Mouse (Mus musculus): Measurements from ENCODE around the gene Abca7. TPM values are rescaled to one million over a fixed set of nuclear protein-coding genes. Genes with fewer than 3 reads are reported as not detected.

Gene Abca7
- polyA plus RNA-seq, 1 experiment from 2014 or later: 3.1 TPM

- Histone ChIP-seq H3K27ac (ENCODE audit: low read depth) (peak overlapping the region; percentile 34; the same call in 1 of the 2 replicates), H3K4me3 (ENCODE audit: low read depth, low read length) (peak overlapping the region; percentile 69; the same call in 1 of the 2 replicates), H3K36me3 (replicated peaks; ENCODE audit: insufficient read depth, low read length) (peaks cover 22% of the 10 kb centered on the region), H3K27me3 (ENCODE audit: insufficient read depth, low read length) (no peaks in the 10 kb centered on the region), H3K4me2 (ENCODE audit: low read depth, low read length) (peak overlapping the region; percentile 89), H3K9ac (replicated peaks) (no peak overlapping the region), H3K9me3 (ENCODE audit: low read length) (no peaks in the 10 kb centered on the region), H3K4me1 (ENCODE audit: insufficient read depth) (peaks cover 23% of the 10 kb centered on the region)
- DNase-seq (no peak), ATAC-seq (no peak)
- TF ChIP-seq CTCF (IDR thresholded peaks at IDR 0.05; ENCODE audit: low read depth) (no peak), EP300 (IDR thresholded peaks at IDR 0.05; ENCODE audit: low read depth) (no peak)
- 50% methylated on average over 1 of the region's 1 CpGs for WGBS (ENCODE audit: insufficient replicate concordance)
Measured at GRCm38 (mm10) chr10:79995636-79996035, 658 bp upstream of the Abca7 start.

GRCm38 (mm10) chr10:79997034-79997760 lies 903 bp downstream of the Abca7 start:
- no peaks in the 10 kb centered on the region for H3K9me3 ChIP-seq (ENCODE audit: low read length)
- peaks cover 24% of the 10 kb centered on the region for H3K36me3 ChIP-seq (replicated peaks; ENCODE audit: insufficient read depth, low read length)
- H3K4me2 ChIP-seq (ENCODE audit: low read depth, low read length): peak overlapping the region; percentile 89
- TF ChIP-seq EP300 (IDR thresholded peaks at IDR 0.05; ENCODE audit: low read depth) (no peak), CTCF (IDR thresholded peaks at IDR 0.05; ENCODE audit: low read depth) (no peak)
- H3K9ac ChIP-seq (replicated peaks): peak overlapping the region; percentile 77
- H3K27me3 ChIP-seq (ENCODE audit: insufficient read depth, low read length): no peaks in the 10 kb centered on the region
- peaks cover 23% of the 10 kb centered on the region for H3K4me1 ChIP-seq (ENCODE audit: insufficient read depth)
- DNase-seq: peak; percentile 83
- peak overlapping the region; percentile 69 for H3K4me3 ChIP-seq (ENCODE audit: low read depth, low read length)
- WGBS (ENCODE audit: insufficient replicate concordance): 2% methylated on average over 35 of the region's 35 CpGs
- peak overlapping the region; percentile 79 for H3K27ac ChIP-seq (ENCODE audit: low read depth)
- peak; percentile 77 for ATAC-seq

- TF ChIP-seq EP300 (IDR thresholded peaks at IDR 0.05; ENCODE audit: low read depth) (no peak), CTCF (IDR thresholded peaks at IDR 0.05; ENCODE audit: low read depth) (no peak)
- Histone ChIP-seq H3K9ac (replicated peaks) (peak overlapping the region; percentile 77), H3K4me2 (ENCODE audit: low read depth, low read length) (peak overlapping the region; percentile 89), H3K27me3 (ENCODE audit: insufficient read depth, low read length) (no peaks in the 10 kb centered on the region), H3K4me1 (ENCODE audit: insufficient read depth) (peaks cover 25% of the 10 kb centered on the region), H3K9me3 (ENCODE audit: low read length) (no peaks in the 10 kb centered on the region), H3K27ac (ENCODE audit: low read depth) (peak overlapping the region; percentile 79), H3K4me3 (ENCODE audit: low read depth, low read length) (peak overlapping the region; percentile 69), H3K36me3 (replicated peaks; ENCODE audit: insufficient read depth, low read length) (peaks cover 22% of the 10 kb centered on the region)
- WGBS (ENCODE audit: insufficient replicate concordance): 33% methylated on average over 15 of the region's 15 CpGs
- ATAC-seq (no peak), DNase-seq (no peak)
Measured at GRCm38 (mm10) chr10:79997819-79998218, 1.5 kb downstream of the Abca7 start.

DNA sequence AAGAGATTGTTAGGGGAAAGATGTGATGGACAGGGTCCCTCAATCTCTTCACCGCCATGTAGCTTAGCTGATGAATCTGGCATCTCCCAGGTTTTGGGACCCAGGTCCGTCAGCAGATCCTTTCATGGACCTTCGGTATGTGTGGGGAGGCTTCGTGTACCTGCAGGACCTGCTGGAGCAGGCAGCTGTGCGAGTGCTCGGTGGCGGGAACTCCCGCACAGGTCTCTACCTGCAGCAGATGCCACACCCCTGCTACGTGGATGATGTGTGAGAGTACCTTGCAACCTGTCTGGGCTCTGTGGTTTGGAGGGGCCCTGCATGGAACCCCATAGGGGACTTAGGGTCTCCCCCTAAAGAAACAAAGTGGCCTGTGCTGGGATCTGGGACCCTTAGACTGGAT lies 5.7 kb downstream of the Abca7 start:
- no peak overlapping the region for H3K4me2 ChIP-seq (ENCODE audit: low read depth, low read length)

GRCm38 (mm10) chr10:80002829-80003228 lies 6.5 kb downstream of the Abca7 start:
- H3K9ac ChIP-seq (replicated peaks): no peak overlapping the region
- H3K27ac ChIP-seq (ENCODE audit: low read depth): no peak overlapping the region
- TF ChIP-seq CTCF (IDR thresholded peaks at IDR 0.05; ENCODE audit: low read depth) (no peak), EP300 (IDR thresholded peaks at IDR 0.05; ENCODE audit: low read depth) (no peak)
- peaks cover 18% of the 10 kb centered on the region for H3K4me1 ChIP-seq (ENCODE audit: insufficient read depth)
- H3K27me3 ChIP-seq (ENCODE audit: insufficient read depth, low read length): no peaks in the 10 kb centered on the region
- H3K4me2 ChIP-seq (ENCODE audit: low read depth, low read length): no peak overlapping the region
- ATAC-seq (no peak), DNase-seq (no peak)
- 60% methylated on average over 21 of the region's 21 CpGs for WGBS (ENCODE audit: insufficient replicate concordance)
- no peaks in the 10 kb centered on the region for H3K9me3 ChIP-seq (ENCODE audit: low read length)
- peaks cover 30% of the 10 kb centered on the region for H3K36me3 ChIP-seq (replicated peaks; ENCODE audit: insufficient read depth, low read length)
- no peak overlapping the region for H3K4me3 ChIP-seq (ENCODE audit: low read depth, low read length)

More for the DNA sequence above, 5.7 kb downstream of the Abca7 start:
- Histone ChIP-seq H3K27ac (ENCODE audit: low read depth) (no peak overlapping the region), H3K36me3 (replicated peaks; ENCODE audit: insufficient read depth, low read length) (peaks cover 26% of the 10 kb centered on the region), H3K9ac (replicated peaks) (no peak overlapping the region), H3K27me3 (ENCODE audit: insufficient read depth, low read length) (no peaks in the 10 kb centered on the region), H3K4me1 (ENCODE audit: insufficient read depth) (peaks cover 22% of the 10 kb centered on the region), H3K9me3 (ENCODE audit: low read length) (no peaks in the 10 kb centered on the region), H3K4me3 (ENCODE audit: low read depth, low read length) (no peak overlapping the region)
- WGBS (ENCODE audit: insufficient replicate concordance): 91% methylated on average over 9 of the region's 9 CpGs
- TF ChIP-seq CTCF (IDR thresholded peaks at IDR 0.05; ENCODE audit: low read depth) (no peak), EP300 (IDR thresholded peaks at IDR 0.05; ENCODE audit: low read depth) (no peak)
- no peak for ATAC-seq
- DNase-seq: no peak

DNA sequence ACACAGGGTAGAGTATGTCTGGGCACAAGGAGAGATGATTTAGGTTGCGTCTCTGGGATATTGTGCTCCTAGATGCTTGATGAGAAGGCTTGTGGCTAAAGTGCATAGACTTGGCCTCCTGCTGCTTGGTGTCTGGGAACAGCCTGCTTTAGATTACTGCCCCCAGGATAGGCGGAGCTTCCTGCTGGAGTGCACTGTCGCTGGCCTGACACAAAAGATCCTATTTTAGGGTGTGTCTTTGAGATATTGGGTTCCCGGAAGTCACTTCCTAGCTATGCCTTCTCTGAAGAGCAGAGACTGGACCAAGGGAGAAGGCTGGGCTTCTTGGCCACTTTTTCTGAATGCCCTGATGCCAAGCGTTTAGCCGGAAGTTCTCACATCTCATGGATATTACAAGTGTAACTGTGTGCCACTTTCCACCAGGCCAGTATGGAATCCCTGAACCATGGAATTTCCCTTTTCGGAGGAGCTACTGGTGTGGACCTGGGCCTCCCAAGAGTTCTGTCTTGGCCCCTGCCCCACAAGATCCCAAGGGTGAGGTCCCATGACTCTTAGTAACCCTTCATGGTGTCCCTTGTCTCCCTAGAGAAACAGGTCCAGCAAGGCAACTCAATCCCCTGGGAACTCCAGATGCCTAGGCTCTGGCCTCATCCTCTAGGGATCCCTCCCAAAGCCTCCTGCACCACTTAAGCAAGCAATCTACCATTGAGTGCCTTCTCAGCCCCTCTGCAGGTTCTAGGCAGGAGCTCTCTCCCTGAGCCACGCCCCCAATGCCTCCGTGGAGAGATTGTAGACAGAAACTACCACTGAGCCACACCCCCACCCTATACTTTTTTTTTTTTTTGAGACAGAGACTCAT lies 7.3 kb downstream of the Abca7 start:
- H3K4me3 ChIP-seq (ENCODE audit: low read depth, low read length): no peak overlapping the region
- H3K27me3 ChIP-seq (ENCODE audit: insufficient read depth, low read length): no peaks in the 10 kb centered on the region
- no peaks in the 10 kb centered on the region for H3K9me3 ChIP-seq (ENCODE audit: low read length)
- H3K4me2 ChIP-seq (ENCODE audit: low read depth, low read length): no peak overlapping the region
- H3K27ac ChIP-seq (ENCODE audit: low read depth): no peak overlapping the region; the same call in 1 of the 2 replicates
- TF ChIP-seq CTCF (IDR thresholded peaks at IDR 0.05; ENCODE audit: low read depth): no peak
- TF ChIP-seq EP300 (IDR thresholded peaks at IDR 0.05; ENCODE audit: low read depth): no peak
- H3K9ac ChIP-seq (replicated peaks): 0 out of 2 replicates have a peak overlapping the region, but pooled peaks have one; percentile 8
- H3K36me3 ChIP-seq (replicated peaks; ENCODE audit: insufficient read depth, low read length): peaks cover 35% of the 10 kb centered on the region
- peaks cover 14% of the 10 kb centered on the region for H3K4me1 ChIP-seq (ENCODE audit: insufficient read depth)
- 51% methylated on average over 9 of the region's 9 CpGs for WGBS (ENCODE audit: insufficient replicate concordance)
- DNase-seq (no peak), ATAC-seq (peak; percentile 35; the same call in 1 of the 2 replicates)
